Mouse (Mus musculus) heart, postnatal 4 days (tissue): ENCODE measurements at regions not wholly inside any gene's neighbourhood (a gene's known extent, or its start where the extent isn't known, plus 50 kb on each side); places are given as distances from the start of the nearest gene placed in this dataset.
A peak's percentile ranks its signal among the peaks of the same experiment; 100 is the strongest.

Experiments used
- DNase-seq: peaks from one replicate; pipeline ENCODE4 v3.0.0; 2021

- DNase-seq = peak; percentile 26
Observed at GRCm38 (mm10) chr1:105074326-105074725, 282.2 kb downstream of the Rnf152 start.

DNA sequence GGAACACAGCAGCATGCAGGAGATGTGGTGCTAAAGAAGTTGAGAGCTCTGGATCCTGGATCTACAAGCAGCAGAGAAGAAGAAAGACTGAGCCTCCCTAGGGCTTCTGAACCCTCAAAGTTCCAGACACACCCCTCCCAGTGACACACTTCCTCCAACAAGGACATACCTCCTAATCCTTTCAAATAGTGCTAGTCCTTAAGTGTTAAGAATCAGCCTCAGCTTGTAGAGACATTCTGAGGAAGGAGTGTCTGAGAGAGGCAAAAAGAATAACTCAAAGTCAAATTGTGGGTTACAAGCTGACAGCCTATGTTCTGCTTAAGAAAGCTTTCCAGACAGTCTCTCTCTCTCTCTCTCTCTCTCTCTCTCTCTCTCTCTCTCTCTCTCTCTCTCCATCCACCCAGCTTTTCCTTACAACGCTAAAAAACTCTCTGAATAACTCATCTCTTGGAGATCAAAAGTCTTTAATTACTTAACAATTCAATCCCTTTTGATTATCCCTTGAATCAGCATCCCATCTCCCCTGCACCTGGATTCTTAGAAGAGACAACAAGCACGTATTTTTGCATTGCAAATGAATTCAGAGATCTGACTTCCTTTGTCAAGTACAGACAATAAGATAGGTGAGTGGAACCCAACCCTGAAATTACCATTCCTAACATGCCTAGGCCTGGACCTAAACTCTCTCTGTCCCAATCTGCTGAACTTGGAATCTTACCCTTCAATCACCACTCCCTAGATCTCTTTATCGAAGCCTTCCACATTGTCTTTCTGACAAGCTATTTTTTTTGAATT, 285.7 kb downstream of the Rnf152 start:
- DNase-seq = no peak

DNA sequence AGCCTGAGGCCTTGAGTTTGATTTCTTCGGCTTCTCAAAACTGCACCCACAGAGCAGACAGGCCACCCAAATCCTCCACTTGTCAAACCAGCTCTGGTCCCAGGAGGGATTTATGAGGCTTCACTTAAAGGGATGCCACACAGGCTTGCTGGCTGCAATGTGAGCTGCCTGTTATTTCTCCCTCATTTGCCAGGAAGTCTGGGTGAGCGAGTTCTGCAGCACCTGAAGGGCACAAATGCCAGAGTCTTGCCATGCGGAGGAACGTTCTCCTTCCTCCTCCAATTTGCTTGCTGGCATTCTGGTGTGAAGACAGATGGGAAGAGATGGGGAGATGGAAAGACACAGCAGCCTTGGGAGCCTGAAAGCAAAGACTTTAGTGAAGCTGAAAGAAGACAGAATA, 288.6 kb downstream of the Rnf152 start:
- DNase-seq = no peak

DNA sequence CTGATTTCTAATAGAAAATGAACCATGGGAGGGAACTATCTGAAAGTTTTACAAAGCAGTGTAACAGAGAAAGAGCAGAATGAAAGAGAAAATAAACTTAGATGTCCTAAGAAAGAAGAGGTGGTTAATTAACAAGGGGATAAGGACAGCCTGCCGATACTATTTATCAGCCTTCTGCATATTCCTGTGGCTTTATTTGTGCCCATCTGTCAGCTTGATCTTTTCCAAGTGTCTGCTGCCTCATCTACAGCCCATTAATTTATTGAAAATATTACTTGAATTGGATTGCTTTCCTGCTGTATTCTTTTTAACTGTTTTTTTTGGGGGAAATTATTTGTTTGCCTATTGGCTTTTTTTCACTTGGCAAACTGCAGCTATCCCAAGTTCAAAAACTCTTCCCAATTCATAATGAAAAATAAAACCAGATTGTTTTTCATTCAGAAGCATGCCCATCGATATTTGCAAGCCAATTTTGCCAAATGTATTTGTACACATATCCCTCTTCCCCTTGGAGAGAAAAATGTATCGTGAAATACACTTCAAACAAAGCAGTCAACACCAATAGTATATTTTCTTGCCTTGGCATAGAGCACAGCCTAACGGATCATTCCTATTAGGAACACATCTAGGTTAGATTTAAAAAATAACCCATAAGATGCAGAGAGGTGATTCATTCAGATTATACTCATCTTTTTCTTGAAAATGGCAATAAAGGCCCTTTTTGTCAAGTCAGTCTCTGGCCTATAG, 289.3 kb downstream of the Rnf152 start:
- no peak for DNase-seq

GRCm38 (mm10) chr1:105050584-105051363, 282.4 kb downstream of the Cdh20 start:
- no peak for DNase-seq
